Mouse (Mus musculus) retina, postnatal 7 days (tissue): Measurements from ENCODE around the gene Caly.

Experiments
- DNase-seq: peaks from one replicate; pipeline ENCODE4 v3.0.0-alpha.2; 2012; ENCODE audit warnings: low read depth, low spot score

The Caly gene

DNA sequence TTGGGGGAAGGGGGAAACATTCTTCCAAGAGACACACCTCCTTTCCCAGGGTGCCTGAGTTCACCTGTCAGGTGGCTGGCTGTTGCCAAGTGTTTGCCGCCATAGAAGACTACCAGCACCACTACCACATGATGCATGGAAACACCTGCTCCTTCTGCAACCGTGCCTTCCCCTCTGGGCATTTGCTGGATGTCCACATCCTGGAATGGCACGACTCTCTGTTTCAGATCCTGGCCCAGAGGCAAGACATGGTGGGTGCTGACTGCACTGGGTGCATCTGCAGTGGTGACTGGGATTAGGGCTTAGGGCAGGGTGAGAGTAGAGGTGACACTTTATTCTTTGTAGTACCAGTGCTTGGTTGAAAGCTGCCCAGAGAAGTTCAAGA lies 45.2 kb downstream of the Caly start:
- DNase-seq = no peak

DNA sequence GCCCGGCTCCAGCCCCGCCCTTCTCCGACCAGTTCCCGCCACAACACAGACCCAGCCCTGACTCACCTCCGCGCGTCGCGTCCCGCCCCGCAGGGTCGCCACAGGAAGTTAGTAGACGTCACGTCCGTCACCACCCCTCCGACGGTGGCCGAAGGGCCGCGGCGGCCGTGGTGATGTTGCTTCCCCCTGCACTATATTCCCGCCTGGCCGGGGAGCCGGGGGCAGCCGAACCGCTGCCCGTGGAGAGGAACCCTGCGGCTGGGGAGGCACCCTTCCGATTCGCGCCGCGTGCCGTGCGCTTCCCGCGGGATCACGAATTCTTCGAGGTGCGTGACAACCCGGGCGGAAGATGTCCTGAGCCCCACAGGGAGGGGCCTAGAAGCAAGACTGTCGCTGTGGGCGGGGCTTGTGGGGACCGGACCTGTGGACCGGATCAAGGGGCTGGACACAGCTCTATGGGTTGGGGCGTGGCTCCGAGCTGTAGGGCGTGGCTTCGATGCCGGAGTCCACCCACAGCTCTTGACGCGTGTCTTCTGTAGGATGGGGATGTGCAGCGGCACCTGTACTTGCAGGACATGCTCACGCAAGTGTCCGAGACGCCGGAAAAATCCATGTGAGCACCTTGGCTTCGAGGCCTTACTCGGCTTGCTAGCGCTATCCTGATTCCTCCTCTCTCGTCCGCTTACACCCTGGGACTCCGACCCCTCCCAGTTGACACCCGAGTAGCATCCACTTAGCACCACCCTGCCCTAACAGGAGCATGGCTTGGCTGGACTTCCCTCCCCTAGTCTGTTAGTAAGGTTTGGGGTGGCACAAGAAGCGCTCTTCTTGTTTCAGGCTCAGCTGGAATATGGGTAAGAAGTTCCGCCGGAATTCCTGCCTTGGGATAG lies 45.8 kb downstream of the Caly start, which contains the start of the genes Zfp511 and Tubgcp2:
Zfp511 (plus strand) TSS at position 111 of the 890 bp plus-strand sequence.
Tubgcp2 (minus strand) TSS at position 389 of the 890 bp plus-strand sequence.
- peak; percentile 91 for DNase-seq

DNA sequence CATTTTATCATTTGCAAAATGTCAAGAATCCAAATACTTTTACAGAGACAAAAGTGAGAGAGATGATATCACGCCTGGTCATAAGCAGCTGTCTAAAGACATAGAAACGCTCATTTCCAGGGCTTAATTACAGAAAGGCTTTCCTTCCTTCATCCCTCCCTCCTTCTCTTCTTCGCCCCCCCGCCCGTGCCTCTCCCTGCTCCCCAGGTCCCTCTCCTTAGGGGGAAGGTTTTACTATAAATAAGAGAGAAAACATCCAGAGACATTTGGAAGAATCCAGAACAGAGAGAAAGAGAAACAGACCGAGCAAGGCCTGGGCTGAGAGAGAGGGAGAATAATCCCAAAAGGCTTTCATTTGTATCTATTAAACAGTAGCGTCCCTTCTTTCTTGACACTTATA lies 46.9 kb downstream of the Caly start:
- DNase-seq = no peak

DNA sequence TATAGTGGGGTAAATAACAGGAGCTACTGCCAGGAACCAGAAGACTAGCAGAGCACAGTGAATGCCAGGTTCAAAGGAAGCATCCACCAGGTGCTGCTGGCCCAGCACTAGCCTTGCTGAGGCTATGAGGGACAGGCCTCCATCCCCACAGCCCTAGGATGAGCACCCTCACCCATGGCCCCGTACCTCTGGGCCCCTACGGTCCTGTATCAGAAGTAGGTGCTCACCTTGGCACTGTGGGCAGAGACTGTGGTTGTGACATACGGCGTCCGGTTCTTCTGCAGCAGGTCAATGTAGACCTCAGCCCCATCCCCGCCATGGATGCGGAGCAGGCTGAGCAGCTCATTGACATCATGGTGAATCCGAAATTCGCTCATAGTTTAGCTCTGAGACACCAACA lies 49.0 kb downstream of the Caly start:
- no peak for DNase-seq

DNA sequence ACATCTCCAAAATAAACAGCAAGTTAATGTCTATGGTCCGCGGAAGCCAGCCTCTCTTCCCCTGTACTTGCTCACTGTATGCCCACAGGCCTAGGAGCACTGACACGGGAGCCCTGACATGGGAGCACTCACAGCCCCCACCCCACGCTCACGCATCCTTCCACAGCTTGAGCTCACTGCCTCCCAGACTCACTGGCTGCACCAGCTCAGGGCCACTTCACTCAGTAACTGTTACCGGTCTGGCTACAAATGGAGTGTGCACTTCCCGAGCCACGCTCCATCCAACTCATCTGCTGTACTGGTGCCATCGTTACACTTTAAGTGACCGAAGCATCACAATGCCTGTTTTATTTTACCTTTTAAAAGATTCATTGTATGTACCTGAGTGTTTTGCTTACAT lies 50.0 kb downstream of the Caly start:
- no peak for DNase-seq

DNA sequence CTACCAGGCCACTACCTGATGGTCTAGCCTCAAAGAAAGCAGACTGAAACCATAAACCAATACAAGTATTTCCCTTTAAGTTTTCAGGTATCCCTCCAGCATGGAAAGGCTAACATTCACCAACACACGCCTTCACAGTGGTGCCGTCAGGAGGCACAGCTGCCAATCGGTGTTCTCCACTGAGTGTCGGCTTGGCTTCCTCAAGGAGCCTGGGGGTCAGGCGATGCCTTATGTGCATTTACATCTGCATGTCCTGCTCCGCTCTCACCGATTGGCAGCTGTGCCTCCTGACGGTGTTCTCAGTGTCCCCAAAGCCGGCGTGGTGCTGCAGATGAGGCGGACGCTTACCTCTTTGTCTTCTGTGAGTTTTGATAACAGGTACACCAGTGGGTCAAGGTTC lies 50.6 kb downstream of the Caly start:
- no peak for DNase-seq
